Mouse (Mus musculus) embryonic fibroblast, embryonic 13.5 days (primary cell): Measurements from ENCODE around the gene Olfr1425.

ENCODE experiments used
- CTCF ChIP-seq: IDR thresholded peaks from 2 replicates; pipeline ENCODE4 v1.5.1; 2011; ENCODE audit warnings: mild to moderate bottlenecking, control low read depth, low read length, moderate library complexity, borderline replicate concordance; ENCODE audit not compliant: insufficient read depth
- POLR2A ChIP-seq: IDR thresholded peaks from 2 replicates; pipeline ENCODE4 v1.6.1; 2011; ENCODE audit warnings: low read depth, mild to moderate bottlenecking, control low read depth, low read length, moderate library complexity

DNA sequence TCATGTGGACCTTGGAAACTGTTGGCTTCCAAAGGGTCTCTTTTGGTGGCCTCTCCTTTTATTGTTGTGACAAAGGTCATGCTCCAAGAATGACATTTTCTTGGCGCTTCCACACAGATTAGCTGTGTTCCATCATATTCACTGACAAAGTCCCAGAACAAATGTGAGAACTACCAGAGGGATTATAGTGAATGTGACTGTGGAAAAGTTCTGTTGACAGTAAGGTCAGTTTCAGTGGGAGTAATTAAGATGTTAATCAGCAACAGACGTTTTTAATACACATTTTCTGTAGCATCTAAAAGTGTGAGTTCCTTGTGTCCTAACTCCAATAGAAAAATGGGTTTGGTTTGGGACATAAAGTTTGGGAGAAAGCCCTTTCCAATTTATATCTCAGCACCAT lies 36.3 kb downstream of the Olfr1425 start, which contains the start of gene Olfr1423:
- TF ChIP-seq CTCF (no peak), POLR2A (no peak)
